Mouse (Mus musculus): Measurements from ENCODE around the gene Tm4sf1. TPM values are rescaled to one million over a fixed set of nuclear protein-coding genes. Genes with fewer than 3 reads are reported as not detected.

Tm4sf1 gene
- 9.6 and 12.0 TPM in 2 replicates for polyA plus RNA-seq (2012; rRNA removed)

DNA sequence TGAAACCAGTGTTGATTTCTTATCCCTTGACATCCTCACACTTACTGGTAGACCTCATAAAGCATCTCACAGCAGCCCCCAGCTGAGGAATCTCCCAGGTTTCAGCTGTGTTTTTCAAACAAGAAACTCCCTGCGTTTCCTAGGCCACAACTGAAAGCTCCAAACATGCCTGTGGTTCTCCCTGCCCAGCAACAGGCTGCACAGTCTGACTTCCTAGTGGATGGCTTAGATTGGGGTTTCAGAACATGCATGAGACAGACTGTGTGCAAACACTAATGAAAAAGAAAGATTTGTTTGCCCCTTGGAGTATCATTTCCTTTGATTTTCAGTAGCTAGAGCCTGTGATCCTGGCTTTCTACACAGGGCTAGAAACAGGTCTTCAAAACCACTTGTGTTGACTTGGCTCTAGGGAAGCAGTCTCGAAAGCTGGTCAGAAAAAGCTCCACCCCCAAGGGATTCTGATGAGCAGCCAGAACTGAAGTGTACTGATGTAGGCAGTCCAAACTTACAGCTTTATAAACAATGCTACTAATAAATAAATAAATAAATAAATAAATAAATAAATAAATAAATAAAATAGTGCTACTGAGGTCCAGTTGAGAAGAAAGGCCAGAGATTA, at the start of gene Tm4sf1:
Tm4sf1 (minus strand) TSS at position 68 of the 619 bp plus-strand sequence.

Other genes with a start within 250 kb of the Tm4sf1 start
- 84.0 and 105 TPM in 2 replicates for gene Tm4sf4, start 123.3 kb upstream of the Tm4sf1 start, polyA plus RNA-seq (2012; rRNA removed)